Mouse (Mus musculus) MEL (cell line): ENCODE data around the gene Defb29. TPM values are rescaled to one million over a fixed set of nuclear protein-coding genes. Genes with fewer than 3 reads are reported as not detected.
A peak's percentile ranks its signal among the peaks of the same experiment; 100 is the strongest.

Source experiments
- DNase-seq: peaks from one replicate; pipeline ENCODE4 v3.0.0; 2011; ENCODE audit warnings: low read depth, low spot score
- H3K27ac ChIP-seq: 2 replicates; pipeline ENCODE4 v1.5.1; 2012; ENCODE audit warnings: low read depth, mild to moderate bottlenecking, control low read depth, low read length, moderate library complexity; ENCODE audit not compliant: control insufficient read depth
- H3K27me3 ChIP-seq, 2 experiments: fragments of 150-350 bp in 1 of 2; sonication (generic) in 1 of 2; 2 replicates each; pipeline ENCODE4 v1.6.1; 2012; ENCODE audit warnings: low read length in 2 of 2, mild to moderate bottlenecking in 2 of 2, improper control_type of control experiment in 1 of 2, moderate library complexity in 1 of 2; ENCODE audit not compliant: insufficient read depth in 2 of 2, control insufficient read depth in 1 of 2
- H3K36me3 ChIP-seq, 2 experiments: 2 replicates each; pipeline ENCODE4 v1.6.1; 2012 to 2014; ENCODE audit warnings: low read length in 2 of 2, improper control_type of control experiment in 1 of 2, inconsistent platforms in 1 of 2, mild to moderate bottlenecking in 1 of 2; ENCODE audit not compliant: insufficient read depth in 2 of 2, control insufficient read depth in 1 of 2
- H3K4me1 ChIP-seq, 2 experiments: fragments of 150-350 bp in 1 of 2; sonication (generic) in 1 of 2; 2 replicates each; pipeline ENCODE4 v1.6.1; 2012; ENCODE audit warnings: low read length in 2 of 2, improper control_type of control experiment in 1 of 2, mild to moderate bottlenecking in 1 of 2; ENCODE audit not compliant: insufficient read depth in 2 of 2, control insufficient read depth in 1 of 2
- H3K4me3 ChIP-seq, 2 experiments: fragments of 150-350 bp in 1 of 2; sonication (generic) in 1 of 2; 2 replicates each; pipeline ENCODE4 v1.5.1; 2012; ENCODE audit warnings: low read depth in 2 of 2, low read length in 2 of 2, mild to moderate bottlenecking in 2 of 2, moderate library complexity in 2 of 2, control low read depth in 1 of 2, improper control_type of control experiment in 1 of 2; ENCODE audit not compliant: control insufficient read depth in 1 of 2, insufficient read depth in 1 of 2
- H3K79me2 ChIP-seq: 2 replicates; pipeline ENCODE4 v1.6.1; 2012; ENCODE audit warnings: mild to moderate bottlenecking, low read length, moderate library complexity; ENCODE audit not compliant: control insufficient read depth, poor library complexity, insufficient read depth
- H3K9ac ChIP-seq: 2 replicates; pipeline ENCODE4 v1.6.1; 2012; ENCODE audit warnings: low read depth, mild to moderate bottlenecking, control low read depth, low read length, moderate library complexity; ENCODE audit not compliant: control insufficient read depth, poor library complexity, severe bottlenecking
- H3K9me3 ChIP-seq: fragments of 150-350 bp; sonication (generic); replicated peaks from 2 replicates; pipeline ENCODE4 v1.6.1; 2012; ENCODE audit warnings: mild to moderate bottlenecking, low read length, improper control_type of control experiment, moderate library complexity; ENCODE audit not compliant: insufficient read depth
- BHLHE40 ChIP-seq: IDR thresholded peaks from 2 replicates; pipeline ENCODE4 v1.6.1; 2012; ENCODE audit warnings: low read depth, mild to moderate bottlenecking, inconsistent platforms, low read length, improper control_type of control experiment, borderline replicate concordance
- CHD1 ChIP-seq: IDR thresholded peaks from 2 replicates; pipeline ENCODE4 v1.6.1; 2012; ENCODE audit warnings: low read depth, mild to moderate bottlenecking, inconsistent platforms, low read length, improper control_type of control experiment
- CHD2 ChIP-seq: IDR thresholded peaks from 2 replicates; pipeline ENCODE4 v1.6.1; 2011; ENCODE audit warnings: low read length, improper control_type of control experiment
- CTCF ChIP-seq, 3 experiments: IDR thresholded peaks in 2 of 3; conservative IDR thresholded peaks in 1 of 3; 2 replicates each; pipeline ENCODE4 v1.5.1; 2011 to 2012; ENCODE audit warnings: low read length in 3 of 3, low read depth in 2 of 3, mild to moderate bottlenecking in 2 of 3, improper control_type of control experiment in 1 of 3, inconsistent platforms in 1 of 3, mixed read lengths in 1 of 3, moderate library complexity in 1 of 3; ENCODE audit not compliant: control insufficient read depth in 1 of 3, insufficient read depth in 1 of 3, poor library complexity in 1 of 3, severe bottlenecking in 1 of 3
- EP300 ChIP-seq, 2 experiments: IDR thresholded peaks; 2 replicates each; pipeline ENCODE4 v1.6.1; 2011; ENCODE audit warnings: improper control_type of control experiment in 2 of 2, low read length in 2 of 2, low read depth in 1 of 2, mild to moderate bottlenecking in 1 of 2
- GATA1 ChIP-seq: IDR thresholded peaks from 2 replicates; pipeline ENCODE4 v1.6.1; 2011; ENCODE audit warnings: low read depth, low read length, improper control_type of control experiment
- HCFC1 ChIP-seq: IDR thresholded peaks from 2 replicates; pipeline ENCODE4 v1.6.1; 2012; ENCODE audit warnings: low read depth, mild to moderate bottlenecking, inconsistent platforms, low read length, improper control_type of control experiment, moderate library complexity
- MAFK ChIP-seq: IDR thresholded peaks from 2 replicates; pipeline ENCODE4 v1.6.1; 2011; ENCODE audit warnings: low read depth, mild to moderate bottlenecking, low read length, improper control_type of control experiment, borderline replicate concordance
- MXI1 ChIP-seq: IDR thresholded peaks from 2 replicates; pipeline ENCODE4 v1.6.1; 2011; ENCODE audit warnings: mild to moderate bottlenecking, low read depth, low read length, improper control_type of control experiment
- SMC3 ChIP-seq: IDR thresholded peaks from 2 replicates; pipeline ENCODE4 v1.6.1; 2011; ENCODE audit warnings: low read depth, low read length, improper control_type of control experiment
- TCF12 ChIP-seq: IDR thresholded peaks from 2 replicates; pipeline ENCODE4 v1.6.1; 2014; ENCODE audit warnings: low read depth, mild to moderate bottlenecking, inconsistent platforms, low read length, improper control_type of control experiment, moderate library complexity
- USF2 ChIP-seq, 2 experiments: IDR thresholded peaks; 2 replicates each; pipeline ENCODE4 v1.6.1; 2011 to 2012; ENCODE audit warnings: improper control_type of control experiment in 2 of 2, low read length in 2 of 2, borderline replicate concordance in 1 of 2, inconsistent platforms in 1 of 2, low read depth in 1 of 2, mild to moderate bottlenecking in 1 of 2; ENCODE audit not compliant: insufficient read depth in 1 of 2
- polyA plus RNA-seq, 2 experiments: library from polyadenylated mRNA; stranded (reverse) in 1 of 2; unstranded in 1 of 2; fragments of >175 nt in 1 of 2; fragments of >200 nt in 1 of 2; gene quantifications; 2 replicates each; pipeline versions ENCODE4 v1.2.1 to v1.2.4; 2012; ENCODE audit warnings: low replicate concordance in 2 of 2, low read depth in 1 of 2; ENCODE audit not compliant: insufficient read length in 2 of 2, insufficient read depth in 1 of 2, missing spikeins in 1 of 2
- total RNA-seq: library from RNA; depleted of rRNA; stranded (reverse); fragments of 300-350 nt; gene quantifications from 2 replicates; pipeline ENCODE4 v1.2.3, GENCODE M21; 2012; rRNA removed

Gene Defb29
- total and polyA plus RNA-seq, 3 experiments, result not detected

DNA sequence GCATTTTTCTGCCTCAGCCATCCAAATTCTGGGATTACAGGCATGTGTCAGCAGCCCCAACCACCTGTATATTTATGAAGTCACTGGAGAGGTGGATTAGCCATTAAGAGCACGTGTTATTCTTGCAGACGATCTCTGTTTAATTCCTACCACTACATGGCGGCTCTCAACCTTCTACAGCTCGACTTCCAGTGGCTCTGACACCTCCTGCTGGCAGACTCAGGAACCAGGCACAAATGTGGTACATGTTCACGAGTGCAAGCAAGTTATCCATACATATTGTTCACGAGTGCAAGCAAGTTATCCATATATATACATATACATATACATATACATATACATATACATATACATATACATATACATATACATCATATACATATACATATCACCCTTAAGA, 46.7 kb downstream of the Defb29 start:
- DNase-seq, result no peak
- no peak overlapping the region for H3K4me3 ChIP-seq
- no peak overlapping the region for H3K27ac ChIP-seq
- H3K9me3 ChIP-seq, result no peaks in the 10 kb centered on the region
- no peak for TF ChIP-seq EP300 (IDR thresholded peaks at IDR 0.05; ENCODE audit: low read depth in 1 of 2, low read length in 2 of 2)
- TF ChIP-seq SMC3, result peak; percentile 25
- no peak for TF ChIP-seq TCF12
- TF ChIP-seq BHLHE40, result no peak
- no peak for TF ChIP-seq HCFC1
- TF ChIP-seq MAFK, result no peak
- TF ChIP-seq GATA1, result no peak
- TF ChIP-seq USF2 (IDR thresholded peaks at IDR 0.05; ENCODE audit: borderline replicate concordance in 1 of 2, insufficient read depth in 1 of 2, low read depth in 1 of 2, low read length in 2 of 2), result no peak
- peak in 2 of 3 experiments; percentile 8 to 32; a peak in 2 of 6 replicates for TF ChIP-seq CTCF (IDR thresholded peaks at IDR 0.05 in 2 of 3, conservative IDR thresholded peaks at IDR 0.05 in 1 of 3; ENCODE audit: control insufficient read depth in 1 of 3, insufficient read depth in 1 of 3, low read depth in 2 of 3, low read length in 3 of 3, poor library complexity in 1 of 3, severe bottlenecking in 1 of 3)
- no peak for TF ChIP-seq MXI1
- no peak for TF ChIP-seq CHD2
- TF ChIP-seq CHD1, result no peak
- peaks cover 2 to 3% of the 10 kb centered on the region in 2 experiments; a peak in 2 of 4 replicates for H3K27me3 ChIP-seq
- no peak overlapping the region for H3K9ac ChIP-seq
- H3K4me1 ChIP-seq, result peaks cover 0 to 3% of the 10 kb centered on the region in 2 experiments; a peak in 1 of 4 replicates
- peaks cover 0 to 3% of the 10 kb centered on the region in 2 experiments; a peak in 2 of 4 replicates for H3K36me3 ChIP-seq
- no peaks in the 10 kb centered on the region for H3K79me2 ChIP-seq

DNA sequence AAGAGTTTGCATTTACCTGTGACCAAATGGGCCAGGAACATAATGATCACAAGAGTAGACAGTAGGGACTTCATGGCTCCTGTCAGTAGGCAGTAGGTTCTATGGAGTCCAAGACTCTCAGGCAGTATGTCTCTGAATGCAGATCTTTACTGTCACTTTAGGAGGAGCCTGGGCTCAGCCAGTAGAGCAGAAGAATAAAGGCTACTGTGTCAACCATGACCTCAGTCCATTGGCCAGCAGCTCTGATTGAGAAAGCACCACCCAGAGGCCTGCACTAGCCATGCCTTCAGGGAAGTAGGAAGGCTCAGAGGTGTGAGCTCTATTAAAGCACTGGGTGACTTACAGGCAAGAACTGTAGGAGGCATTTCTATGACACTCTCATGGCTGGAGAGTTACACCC, 49.9 kb downstream of the Defb29 start, which contains the start of gene Defb22:
Defb22 (minus strand) TSS at position 101 of the 400 bp plus-strand sequence.
- no peak for TF ChIP-seq GATA1
- Histone ChIP-seq H3K9me3 (no peaks in the 10 kb centered on the region), H3K9ac (no peak within 1 kb of the TSS), H3K27me3 (peaks cover 3 to 4% of the 10 kb centered on the region in 2 experiments; a peak in 3 of 4 replicates), H3K4me3 (no peak within 1 kb of the TSS), H3K79me2 (no peaks in the 10 kb centered on the region), H3K36me3 (peaks cover 0 to 3% of the 10 kb centered on the region in 2 experiments; a peak in 2 of 4 replicates), H3K27ac (no peak within 1 kb of the TSS), H3K4me1 (peaks cover 0 to 3% of the 10 kb centered on the region in 2 experiments; a peak in 1 of 4 replicates)
- no peak for DNase-seq

Other genes with a start within 250 kb of the Defb29 start
- gene Tbc1d20, start 246.3 kb downstream of the Defb29 start, total RNA-seq, result 19.2 and 19.6 TPM in 2 replicates
- 10 to 100 TPM in 1 of 2 experiments, not detected in 1; 31.4 TPM for gene Tbc1d20, start 246.3 kb downstream of the Defb29 start, polyA plus RNA-seq
- 84.9 and 90.9 TPM in 2 replicates for gene Rbck1, start 207.4 kb downstream of the Defb29 start, total RNA-seq
- gene Rbck1, start 207.4 kb downstream of the Defb29 start, polyA plus RNA-seq, result 100 to 1,000 TPM in 1 of 2 experiments, 10 to 100 TPM in 1; 92.1 to 162 TPM
- 6.1 and 62.9 TPM in 2 replicates for gene Trib3, start 196.1 kb downstream of the Defb29 start, total RNA-seq
- gene Trib3, start 196.1 kb downstream of the Defb29 start, polyA plus RNA-seq, result 10 to 100 TPM in 1 of 2 experiments, not detected in 1; 34.9 TPM
- not detected in 2 replicates for gene Nrsn2, start 163.5 kb downstream of the Defb29 start, total RNA-seq
- gene Nrsn2, start 163.5 kb downstream of the Defb29 start, polyA plus RNA-seq, result not detected
- 1.5 and 2.0 TPM in 2 replicates for gene Sox12, start 142.0 kb downstream of the Defb29 start, total RNA-seq
- 10 to 100 TPM in 1 of 2 experiments, not detected in 1; 24.7 TPM for gene Sox12, start 142.0 kb downstream of the Defb29 start, polyA plus RNA-seq
- 5.1 and 5.7 TPM in 2 replicates for gene Zcchc3, start 125.1 kb downstream of the Defb29 start, total RNA-seq
- gene Zcchc3, start 125.1 kb downstream of the Defb29 start, polyA plus RNA-seq, result 10 to 100 TPM in 1 of 2 experiments, not detected in 1; 12.1 TPM
- gene 6820408C15Rik, start 124.5 kb downstream of the Defb29 start, total RNA-seq, result 0.08 and 0.13 TPM in 2 replicates
- gene 6820408C15Rik, start 124.5 kb downstream of the Defb29 start, polyA plus RNA-seq, result under 1 TPM in 1 of 2 experiments, not detected in 1; 0.31 TPM
- gene Defb23, start 75.5 kb downstream of the Defb29 start, total RNA-seq, result not detected in 2 replicates
- not detected for gene Defb23, start 75.5 kb downstream of the Defb29 start, polyA plus RNA-seq
- gene Defb20, start 63.0 kb downstream of the Defb29 start, total RNA-seq, result not detected in 2 replicates
- not detected for gene Defb20, start 63.0 kb downstream of the Defb29 start, polyA plus RNA-seq
- gene Defb22, start 50.0 kb downstream of the Defb29 start, total RNA-seq, result not detected in 2 replicates
- gene Defb22, start 50.0 kb downstream of the Defb29 start, polyA plus RNA-seq, result not detected
- not detected in 2 replicates for gene Defb26, start 28.4 kb downstream of the Defb29 start, total RNA-seq
- gene Defb26, start 28.4 kb downstream of the Defb29 start, polyA plus RNA-seq, result not detected
- gene Defb28, start 21.8 kb downstream of the Defb29 start, total RNA-seq, result not detected in 2 replicates
- not detected for gene Defb28, start 21.8 kb downstream of the Defb29 start, polyA plus RNA-seq
- not detected in 2 replicates for gene Gm17416, start 29.2 kb upstream of the Defb29 start, total RNA-seq
- not detected for gene Gm17416, start 29.2 kb upstream of the Defb29 start, polyA plus RNA-seq
- gene Defb21, start 32.6 kb upstream of the Defb29 start, total RNA-seq, result not detected in 2 replicates
- not detected for gene Defb21, start 32.6 kb upstream of the Defb29 start, polyA plus RNA-seq
- gene Defb19, start 40.2 kb upstream of the Defb29 start, total RNA-seq, result not detected in 2 replicates
- gene Defb19, start 40.2 kb upstream of the Defb29 start, polyA plus RNA-seq, result not detected
- gene Defb45, start 59.3 kb upstream of the Defb29 start, total RNA-seq, result not detected in 2 replicates
- not detected for gene Defb45, start 59.3 kb upstream of the Defb29 start, polyA plus RNA-seq
- gene Defb36, start 64.2 kb upstream of the Defb29 start, total RNA-seq, result not detected in 2 replicates
- gene Defb36, start 64.2 kb upstream of the Defb29 start, polyA plus RNA-seq, result not detected
- not detected in 2 replicates for gene Defb25, start 83.0 kb upstream of the Defb29 start, total RNA-seq
- gene Defb25, start 83.0 kb upstream of the Defb29 start, polyA plus RNA-seq, result not detected
- not detected in 2 replicates for gene Rem1, start 86.9 kb upstream of the Defb29 start, total RNA-seq
- gene Rem1, start 86.9 kb upstream of the Defb29 start, polyA plus RNA-seq, result not detected
- gene H13, start 129.4 kb upstream of the Defb29 start, total RNA-seq, result 73.8 and 82.7 TPM in 2 replicates
- 100 to 1,000 TPM; 139 to 421 TPM for gene H13, start 129.4 kb upstream of the Defb29 start, polyA plus RNA-seq
- gene Mcts2, start 146.9 kb upstream of the Defb29 start, total RNA-seq, result 1.6 and 2.7 TPM in 2 replicates
- gene Mcts2, start 146.9 kb upstream of the Defb29 start, polyA plus RNA-seq, result 1 to 10 TPM in 1 of 2 experiments, not detected in 1; 3.0 TPM
- 59.8 and 102 TPM in 2 replicates for gene Id1, start 196.2 kb upstream of the Defb29 start, total RNA-seq
- 100 to 1,000 TPM in 1 of 2 experiments, not detected in 1; 486 TPM for gene Id1, start 196.2 kb upstream of the Defb29 start, polyA plus RNA-seq
- gene Cox4i2, start 214.1 kb upstream of the Defb29 start, total RNA-seq, result not detected in 2 replicates
- gene Cox4i2, start 214.1 kb upstream of the Defb29 start, polyA plus RNA-seq, result under 1 TPM in 1 of 2 experiments, not detected in 1; 0.17 TPM